Mouse (Mus musculus) stomach, postnatal 0 days (tissue): ENCODE measurements around the gene Grb7. TPM values are rescaled to one million over a fixed set of nuclear protein-coding genes. Genes with fewer than 3 reads are reported as not detected.

Experiments
- ATAC-seq: fragments of 200-750 bp; cut with Nextera tagmentation; 2 replicates; pipeline ENCODE4 v1.8.0; 2017; ENCODE audit not compliant: low FRiP score, low TSS enrichment
- DNase-seq: peaks from one replicate; pipeline ENCODE4 v3.0.0-alpha.2; 2016; ENCODE audit warnings: low spot score
- H3K27ac ChIP-seq: fragments of 300-500 bp; sonication (generic); replicated peaks from 2 replicates; pipeline ENCODE4 v1.5.1; 2014; ENCODE audit warnings: mild to moderate bottlenecking, control low read depth
- H3K27me3 ChIP-seq: fragments of 300-500 bp; sonication (generic); 2 replicates; pipeline ENCODE4 v1.6.1; 2014; ENCODE audit warnings: low read length; ENCODE audit not compliant: control insufficient read depth, insufficient read depth
- H3K36me3 ChIP-seq: fragments of 300-500 bp; sonication (generic); 2 replicates; pipeline ENCODE4 v1.6.1; 2014; ENCODE audit warnings: low read length, mixed read lengths; ENCODE audit not compliant: control insufficient read depth, insufficient read depth
- H3K4me1 ChIP-seq: fragments of 300-500 bp; sonication (generic); replicated peaks from 2 replicates; pipeline ENCODE4 v1.6.1; 2014; ENCODE audit warnings: antibody characterized with exemption; ENCODE audit not compliant: control insufficient read depth, insufficient read depth
- H3K4me2 ChIP-seq: fragments of 300-500 bp; sonication (generic); replicated peaks from 2 replicates; pipeline ENCODE4 v1.6.1; 2014; ENCODE audit warnings: low read depth, mild to moderate bottlenecking, control low read depth, moderate library complexity
- H3K4me3 ChIP-seq: fragments of 300-500 bp; sonication (generic); 2 replicates; pipeline ENCODE4 v1.5.1; 2014; ENCODE audit warnings: low read depth, low read length, control low read depth
- H3K9ac ChIP-seq: fragments of 300-500 bp; sonication (generic); 2 replicates; pipeline ENCODE4 v1.6.1; 2014; ENCODE audit warnings: mild to moderate bottlenecking, low read length, control low read depth, mixed read lengths
- H3K9me3 ChIP-seq: fragments of 300-500 bp; sonication (generic); 2 replicates; pipeline ENCODE4 v1.6.1; 2016; ENCODE audit warnings: low read length; ENCODE audit not compliant: control insufficient read depth
- CTCF ChIP-seq: IDR thresholded peaks from 2 replicates; pipeline ENCODE4 v1.5.1; 2016; ENCODE audit warnings: antibody characterized with exemption, low read depth, mild to moderate bottlenecking, moderate library complexity
- EP300 ChIP-seq: optimal IDR thresholded peaks from 2 replicates; pipeline ENCODE3; 2016; ENCODE audit warnings: antibody characterized with exemption
- WGBS: fragments of 180-500 bp; shearing (Covaris S2); extraction: QIAGEN DNeasy Blood & Tissue Kit; methylation state at CpG from one replicate; pipeline ENCODE4 v1.1.7; 2014; 5-methylcytosine and 5-hydroxymethylcytosine counted together
- polyA plus RNA-seq: library from polyadenylated mRNA; unstranded; fragments of >200 nt; fragmentation: Nextera tagmentation; extraction: Ambion mirVana; gene quantifications from 2 replicates; pipeline ENCODE4 v1.2.1, GENCODE M21; 2015

The Grb7 gene
- polyA plus RNA-seq, 1 experiment from 2014 or later: 23.0 TPM

- TF ChIP-seq EP300: no peak
- TF ChIP-seq CTCF: no peak
- Histone ChIP-seq H3K9me3 (no peaks in the 10 kb centered on the region), H3K27ac (no peak overlapping the region), H3K4me2 (no peak overlapping the region), H3K9ac (no peak overlapping the region), H3K36me3 (no peaks in the 10 kb centered on the region), H3K27me3 (no peaks in the 10 kb centered on the region), H3K4me1 (no peaks in the 10 kb centered on the region), H3K4me3 (no peak overlapping the region)
- 52% methylated on average over 22 of the region's 22 CpGs for WGBS
- ATAC-seq: no peak
- no peak for DNase-seq
These were observed 23.8 kb downstream of the Grb7 start for GRCm38 (mm10) chr11:98469761-98470714.

GRCm38 (mm10) chr11:98470795-98471194 lies 24.6 kb downstream of the Grb7 start:
- no peaks in the 10 kb centered on the region for H3K4me1 ChIP-seq
- H3K4me2 ChIP-seq: no peak overlapping the region
- H3K27me3 ChIP-seq: no peaks in the 10 kb centered on the region
- H3K4me3 ChIP-seq: no peak overlapping the region
- no peaks in the 10 kb centered on the region for H3K9me3 ChIP-seq
- 78% methylated on average over 6 of the region's 6 CpGs for WGBS
- H3K9ac ChIP-seq: no peak overlapping the region
- TF ChIP-seq CTCF (no peak), EP300 (no peak)
- DNase-seq (no peak), ATAC-seq (no peak)
- no peak overlapping the region for H3K27ac ChIP-seq
- no peaks in the 10 kb centered on the region for H3K36me3 ChIP-seq

GRCm38 (mm10) chr11:98472696-98473095 lies 26.5 kb downstream of the Grb7 start:
- Histone ChIP-seq H3K27ac (no peak overlapping the region), H3K36me3 (no peaks in the 10 kb centered on the region), H3K9ac (no peak overlapping the region), H3K9me3 (no peaks in the 10 kb centered on the region), H3K4me2 (no peak overlapping the region), H3K27me3 (no peaks in the 10 kb centered on the region), H3K4me3 (no peak overlapping the region), H3K4me1 (no peaks in the 10 kb centered on the region)
- no peak for DNase-seq
- 53% methylated on average over 4 of the region's 4 CpGs for WGBS
- ATAC-seq: no peak
- TF ChIP-seq EP300 (no peak), CTCF (no peak)

GRCm38 (mm10) chr11:98473916-98474479 lies 27.8 kb downstream of the Grb7 start:
- Histone ChIP-seq H3K27ac (no peak overlapping the region), H3K9me3 (no peaks in the 10 kb centered on the region), H3K27me3 (no peaks in the 10 kb centered on the region), H3K36me3 (no peaks in the 10 kb centered on the region), H3K4me2 (no peak overlapping the region), H3K4me1 (no peaks in the 10 kb centered on the region), H3K9ac (no peak overlapping the region), H3K4me3 (no peak overlapping the region)
- no peak for DNase-seq
- no peak for ATAC-seq
- WGBS: 37% methylated on average over 8 of the region's 8 CpGs
- no peak for TF ChIP-seq EP300
- no peak for TF ChIP-seq CTCF

GRCm38 (mm10) chr11:98474967-98475366 lies 28.8 kb downstream of the Grb7 start:
- Histone ChIP-seq H3K4me2 (no peak overlapping the region), H3K4me1 (no peaks in the 10 kb centered on the region), H3K27me3 (no peaks in the 10 kb centered on the region), H3K9me3 (no peaks in the 10 kb centered on the region), H3K4me3 (no peak overlapping the region), H3K9ac (no peak overlapping the region), H3K36me3 (no peaks in the 10 kb centered on the region), H3K27ac (no peak overlapping the region)
- ATAC-seq (no peak), DNase-seq (no peak)
- 83% methylated on average over 11 of the region's 11 CpGs for WGBS
- TF ChIP-seq EP300 (no peak), CTCF (no peak)
